Mouse (Mus musculus): ENCODE measurements around the gene Kdr. TPM values are rescaled to one million over a fixed set of nuclear protein-coding genes. Genes with fewer than 3 reads are reported as not detected.

Kdr gene
- total and polyA plus RNA-seq, 2 experiments from 2014 or later, result 12.6 to 23.4 TPM

GRCm38 (mm10) chr5:75919601-75920000, 58.7 kb downstream of the Kdr start:
- no peaks in the 10 kb centered on the region for H3K36me3 ChIP-seq (ENCODE audit: insufficient read depth)
- ATAC-seq, result no peak
- WGBS, result 85% methylated on average over 7 of the region's 7 CpGs
- H3K9me3 ChIP-seq (ENCODE audit: low read length), result no peaks in the 10 kb centered on the region
- no peak overlapping the region for H3K27ac ChIP-seq (ENCODE audit: low read depth, low read length)
- no peak overlapping the region for H3K9ac ChIP-seq
- no peak overlapping the region for H3K4me3 ChIP-seq (ENCODE audit: low read depth, low read length)
- H3K27me3 ChIP-seq (ENCODE audit: insufficient read depth, low read length), result no peaks in the 10 kb centered on the region
- H3K4me1 ChIP-seq (ENCODE audit: insufficient read depth), result no peaks in the 10 kb centered on the region
- no peak for TF ChIP-seq CTCF (IDR thresholded peaks at IDR 0.05; ENCODE audit: low read depth)
- no peak for DNase-seq
- no peak overlapping the region for H3K4me2 ChIP-seq (ENCODE audit: low read depth)

DNA sequence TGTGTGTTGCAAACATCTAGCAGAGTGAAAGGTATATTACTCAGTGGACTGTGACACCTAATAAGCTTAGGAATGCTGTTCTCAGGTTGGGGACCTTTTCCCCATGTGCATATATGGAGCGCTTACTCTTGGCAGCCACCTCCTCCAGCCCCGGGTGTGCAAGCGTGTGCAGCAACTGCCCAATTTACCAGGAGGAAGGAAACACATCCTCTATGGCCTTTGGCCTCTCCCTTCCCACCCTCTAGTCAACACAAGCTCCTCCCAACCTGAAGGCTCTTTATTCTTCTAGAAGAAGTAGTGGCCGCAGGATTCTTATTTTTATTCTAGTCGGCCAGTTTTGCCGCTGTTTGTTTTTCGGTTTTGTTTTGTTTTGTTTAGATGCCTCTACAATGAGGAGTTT, 60.1 kb downstream of the Kdr start:
- no peaks in the 10 kb centered on the region for H3K36me3 ChIP-seq (ENCODE audit: insufficient read depth)
- no peak overlapping the region for H3K27ac ChIP-seq (ENCODE audit: low read depth, low read length)
- no peak for TF ChIP-seq CTCF (IDR thresholded peaks at IDR 0.05; ENCODE audit: low read depth)
- H3K27me3 ChIP-seq (ENCODE audit: insufficient read depth, low read length), result no peaks in the 10 kb centered on the region
- 90% methylated on average over 7 of the region's 7 CpGs for WGBS
- no peaks in the 10 kb centered on the region for H3K4me1 ChIP-seq (ENCODE audit: insufficient read depth)
- no peak overlapping the region for H3K4me3 ChIP-seq (ENCODE audit: low read depth, low read length)
- ATAC-seq (no peak), DNase-seq (no peak)
- H3K9me3 ChIP-seq (ENCODE audit: low read length), result no peaks in the 10 kb centered on the region
- no peak overlapping the region for H3K4me2 ChIP-seq (ENCODE audit: low read depth)
- no peak overlapping the region for H3K9ac ChIP-seq

GRCm38 (mm10) chr5:75917231-75917630, 61.0 kb downstream of the Kdr start:
- WGBS, result 76% methylated on average over 4 of the region's 4 CpGs
- Histone ChIP-seq H3K9me3 (ENCODE audit: low read length) (no peaks in the 10 kb centered on the region), H3K27me3 (ENCODE audit: insufficient read depth, low read length) (no peaks in the 10 kb centered on the region), H3K27ac (ENCODE audit: low read depth, low read length) (no peak overlapping the region), H3K4me1 (ENCODE audit: insufficient read depth) (no peaks in the 10 kb centered on the region), H3K36me3 (ENCODE audit: insufficient read depth) (no peaks in the 10 kb centered on the region), H3K4me3 (ENCODE audit: low read depth, low read length) (no peak overlapping the region), H3K4me2 (ENCODE audit: low read depth) (no peak overlapping the region), H3K9ac (no peak overlapping the region)
- no peak for ATAC-seq
- TF ChIP-seq CTCF (IDR thresholded peaks at IDR 0.05; ENCODE audit: low read depth), result no peak
- DNase-seq, result no peak

GRCm38 (mm10) chr5:75906102-75906501, 72.2 kb downstream of the Kdr start:
- no peaks in the 10 kb centered on the region for H3K27me3 ChIP-seq (ENCODE audit: insufficient read depth, low read length)
- H3K4me1 ChIP-seq (ENCODE audit: insufficient read depth), result no peaks in the 10 kb centered on the region
- no peaks in the 10 kb centered on the region for H3K9me3 ChIP-seq (ENCODE audit: low read length)
- 45% methylated on average over 4 of the region's 4 CpGs for WGBS
- no peak overlapping the region for H3K4me2 ChIP-seq (ENCODE audit: low read depth)
- no peak for DNase-seq
- no peak overlapping the region for H3K4me3 ChIP-seq (ENCODE audit: low read depth, low read length)
- TF ChIP-seq CTCF (IDR thresholded peaks at IDR 0.05; ENCODE audit: low read depth), result no peak
- H3K36me3 ChIP-seq (ENCODE audit: insufficient read depth), result no peaks in the 10 kb centered on the region
- no peak overlapping the region for H3K9ac ChIP-seq
- H3K27ac ChIP-seq (ENCODE audit: low read depth, low read length), result no peak overlapping the region
- ATAC-seq, result no peak

GRCm38 (mm10) chr5:75900231-75900920, 77.9 kb downstream of the Kdr start:
- no peaks in the 10 kb centered on the region for H3K9me3 ChIP-seq (ENCODE audit: low read length)
- TF ChIP-seq CTCF (IDR thresholded peaks at IDR 0.05; ENCODE audit: low read depth), result no peak
- no peak overlapping the region for H3K9ac ChIP-seq
- no peaks in the 10 kb centered on the region for H3K4me1 ChIP-seq (ENCODE audit: insufficient read depth)
- ATAC-seq (no peak), DNase-seq (no peak)
- no peak overlapping the region for H3K4me2 ChIP-seq (ENCODE audit: low read depth)
- no peak overlapping the region for H3K4me3 ChIP-seq (ENCODE audit: low read depth, low read length)
- H3K27me3 ChIP-seq (ENCODE audit: insufficient read depth, low read length), result no peaks in the 10 kb centered on the region
- H3K27ac ChIP-seq (ENCODE audit: low read depth, low read length), result no peak overlapping the region
- WGBS, result 69% methylated on average over 16 of the region's 16 CpGs
- no peaks in the 10 kb centered on the region for H3K36me3 ChIP-seq (ENCODE audit: insufficient read depth)

GRCm38 (mm10) chr5:75895351-75895750, 82.9 kb downstream of the Kdr start:
- 92% methylated on average over 3 of the region's 3 CpGs for WGBS
- Histone ChIP-seq H3K4me2 (ENCODE audit: low read depth) (no peak overlapping the region), H3K27ac (ENCODE audit: low read depth, low read length) (no peak overlapping the region), H3K4me1 (ENCODE audit: insufficient read depth) (no peaks in the 10 kb centered on the region), H3K36me3 (ENCODE audit: insufficient read depth) (no peaks in the 10 kb centered on the region), H3K4me3 (ENCODE audit: low read depth, low read length) (no peak overlapping the region), H3K9me3 (ENCODE audit: low read length) (no peaks in the 10 kb centered on the region), H3K27me3 (ENCODE audit: insufficient read depth, low read length) (no peaks in the 10 kb centered on the region), H3K9ac (no peak overlapping the region)
- no peak for TF ChIP-seq CTCF (IDR thresholded peaks at IDR 0.05; ENCODE audit: low read depth)
- ATAC-seq (no peak), DNase-seq (no peak)

GRCm38 (mm10) chr5:75892956-75893471, 85.2 kb downstream of the Kdr start:
- WGBS, result 28% methylated on average over 6 of the region's 6 CpGs
- Histone ChIP-seq H3K27me3 (ENCODE audit: insufficient read depth, low read length) (no peaks in the 10 kb centered on the region), H3K36me3 (ENCODE audit: insufficient read depth) (no peaks in the 10 kb centered on the region), H3K4me1 (ENCODE audit: insufficient read depth) (no peaks in the 10 kb centered on the region), H3K27ac (ENCODE audit: low read depth, low read length) (no peak overlapping the region), H3K9ac (no peak overlapping the region), H3K9me3 (ENCODE audit: low read length) (no peaks in the 10 kb centered on the region), H3K4me2 (ENCODE audit: low read depth) (no peak overlapping the region), H3K4me3 (ENCODE audit: low read depth, low read length) (no peak overlapping the region)
- DNase-seq, result no peak
- ATAC-seq, result no peak
- no peak for TF ChIP-seq CTCF (IDR thresholded peaks at IDR 0.05; ENCODE audit: low read depth)

Small RNAs within 50 kb of the gene (microRNA-seq; reads per million reads assigned to microRNA genes)
- gene Gm25374, result 0 reads per million in 2 experiments

Other genes starting within 250 kb of the Kdr start
- gene Srd5a3, start 161.8 kb upstream of the Kdr start, total RNA-seq (2014; rRNA removed), result 9.9 and 12.8 TPM in 2 replicates
- gene Srd5a3, start 161.8 kb upstream of the Kdr start, polyA plus RNA-seq (2015; fragmentation: Nextera tagmentation; extraction: Ambion mirVana), result 17.5 and 21.3 TPM in 2 replicates
- gene Tmem165, start 205.4 kb upstream of the Kdr start, total RNA-seq (2014; rRNA removed), result 70.6 and 77.5 TPM in 2 replicates
- gene Tmem165, start 205.4 kb upstream of the Kdr start, polyA plus RNA-seq (2015; fragmentation: Nextera tagmentation; extraction: Ambion mirVana), result 35.1 and 41.4 TPM in 2 replicates

All from forebrain, postnatal 0 days (tissue).